Comparison of ENCODE assay signal across 10 mouse cellular contexts in genomic region chr12:82616486-82616812, GRCm38 (mm10). TPM values are rescaled to one million over a fixed set of nuclear protein-coding genes. Genes with fewer than 3 reads are reported as not detected.
DNase-seq lines count a peak whose midpoint lies in the region; ATAC-seq and TF ChIP-seq lines count a peak whose summit lies in the region.
"Had no signal": no experiment of that assay in that cellular context is flagged by ENCODE, and none has a peak within 500 bp of the region (broad histone marks: within the 10 kb centered on the region; RNA-seq: fewer than 3 reads in every experiment).

No protein-coding gene starts in this region.

- H3K27ac ChIP-seq in heart, embryonic 12.5 days (ENCODE audit: poor library complexity, severe bottlenecking): no peak overlapping the region
- no peak overlapping the region for H3K27ac ChIP-seq in liver, embryonic 11.5 days (ENCODE audit: low read depth, low read length)
- H3K27ac ChIP-seq in stomach, embryonic 15.5 days: no peak overlapping the region

- no peaks in the 10 kb centered on the region for H3K36me3 ChIP-seq in E14TG2a.4 (ENCODE audit: insufficient read depth, low read length)
- H3K36me3 ChIP-seq in heart, embryonic 12.5 days: no peaks in the 10 kb centered on the region
- no peaks in the 10 kb centered on the region for H3K36me3 ChIP-seq in liver, embryonic 11.5 days (ENCODE audit: control insufficient read depth, insufficient read depth, low read length)
- no peaks in the 10 kb centered on the region for H3K36me3 ChIP-seq in stomach, embryonic 15.5 days

- intact Hi-C loops in left cerebral cortex, postnatal 36 days (cut with DNase I): loop anchor here (10.0 kb wide), 3 partner anchors 112 to 328 kb away; no protein-coding TSS in a partner anchor

- peaks cover 61% of the 10 kb centered on the region for H3K27me3 ChIP-seq in E14TG2a.4 (ENCODE audit: insufficient read depth, low read length)
- H3K27me3 ChIP-seq in heart, embryonic 12.5 days (replicated peaks): no peaks in the 10 kb centered on the region; the same call in none of the 2 replicates
- peaks cover 41% of the 10 kb centered on the region for H3K27me3 ChIP-seq in liver, embryonic 11.5 days (replicated peaks; ENCODE audit: control insufficient read depth, insufficient read depth, low read length)
- peaks cover 28% of the 10 kb centered on the region; the same call in 1 of the 2 replicates for H3K27me3 ChIP-seq in stomach, embryonic 15.5 days (replicated peaks)

- H3K4me1 ChIP-seq in E14TG2a.4 (replicated peaks; ENCODE audit: low read depth, low read length): peaks cover 17% of the 10 kb centered on the region
- H3K4me1 ChIP-seq in heart, embryonic 12.5 days (replicated peaks): peaks cover 17% of the 10 kb centered on the region
- no peaks in the 10 kb centered on the region; the same call in 1 of the 2 replicates for H3K4me1 ChIP-seq in liver, embryonic 11.5 days (replicated peaks; ENCODE audit: control insufficient read depth, insufficient read depth, low read length)
- H3K4me1 ChIP-seq in stomach, embryonic 15.5 days: 0 out of 2 replicates have a peak, but pooled peaks cover 3% of the 10 kb centered on the region
- H3K4me1 ChIP-seq: megakaryocyte, embryonic 14.5 days had no signal

- 3% methylated on average over 19 of the region's 19 CpGs for WGBS in heart, embryonic 12.5 days
- 3% methylated on average over 19 of the region's 19 CpGs for WGBS in liver, embryonic 11.5 days
- WGBS in stomach, embryonic 15.5 days: 2% methylated on average over 19 of the region's 19 CpGs

- peak overlapping the region; percentile 82 for H3K4me3 ChIP-seq in E14TG2a.4 (replicated peaks; ENCODE audit: low read length)
- peak overlapping the region; percentile 83 for H3K4me3 ChIP-seq in heart, embryonic 12.5 days
- H3K4me3 ChIP-seq in liver, embryonic 11.5 days (ENCODE audit: low read depth, low read length): peak overlapping the region; percentile 55
- H3K4me3 ChIP-seq in stomach, embryonic 15.5 days (replicated peaks): peak overlapping the region; percentile 58
- H3K4me3 ChIP-seq: megakaryocyte, embryonic 14.5 days had no signal

- H3K9ac ChIP-seq in heart, embryonic 12.5 days: peak overlapping the region; percentile 61
- H3K9ac ChIP-seq in liver, embryonic 11.5 days (ENCODE audit: low read depth, low read length): no peak overlapping the region
- no peak overlapping the region for H3K9ac ChIP-seq in stomach, embryonic 15.5 days

- H3K4me2 ChIP-seq in heart, embryonic 12.5 days: peak overlapping the region; percentile 91
- peak overlapping the region; percentile 74 for H3K4me2 ChIP-seq in liver, embryonic 11.5 days
- peak overlapping the region; percentile 98 for H3K4me2 ChIP-seq in stomach, embryonic 15.5 days

- TF ChIP-seq CTCF in E14TG2a.4 (conservative IDR thresholded peaks at IDR 0.05; ENCODE audit: low read length): no peak

- no peak for ATAC-seq in heart, embryonic 12.5 days (ENCODE audit: insufficient number of reproducible peaks, low FRiP score)
- ATAC-seq in liver, embryonic 11.5 days (replicated peaks; ENCODE audit: low FRiP score): no peak
- ATAC-seq in stomach, embryonic 15.5 days (ENCODE audit: insufficient read depth, low FRiP score, low read depth): peak; percentile 16; the same call in 1 of the 2 replicates

- DNase-seq in cerebellum, postnatal 10 days: peak; percentile 31 to 59
- no peak for DNase-seq in cerebellum, postnatal 14 days
- peak; percentile 46 for DNase-seq in liver, embryonic 11.5 days (ENCODE audit: low spot score)
- DNase-seq in adrenal gland, adult 18-20 months (ENCODE audit: low spot score in 2 of 2): no peak
- no peak for DNase-seq in left cerebral cortex, postnatal 36 days (ENCODE audit: low spot score in 2 of 2)

- no peaks in the 10 kb centered on the region for H3K9me3 ChIP-seq in E14TG2a.4 (ENCODE audit: low read length)
- H3K9me3 ChIP-seq in heart, embryonic 12.5 days (replicated peaks): no peaks in the 10 kb centered on the region
- no peaks in the 10 kb centered on the region for H3K9me3 ChIP-seq in liver, embryonic 11.5 days (ENCODE audit: control insufficient read depth, low read length)
- H3K9me3 ChIP-seq in stomach, embryonic 15.5 days: no peaks in the 10 kb centered on the region

RNA-seq across cellular contexts. Expression of gene Rgs6, which starts 28.4 kb away (rescaled TPM):
- polyA plus RNA-seq in heart, embryonic 12.5 days (2016; fragmentation: Nextera tagmentation; extraction: Ambion mirVana): 15.2 and 17.7 TPM in 2 replicates
- 0.35 and 1.0 TPM in 2 replicates for polyA plus RNA-seq in liver, embryonic 11.5 days (2014; fragmentation: Nextera tagmentation; extraction: Ambion mirVana)
- polyA plus RNA-seq in stomach, embryonic 15.5 days (2015; fragmentation: Nextera tagmentation; extraction: Ambion mirVana): 1.6 and 2.0 TPM in 2 replicates
- 1 to 10 TPM in 1 of 2 experiments, under 1 TPM in 1; 0.50 to 1.2 TPM for total RNA-seq in adrenal gland, adult 18-20 months (2021)
- 10 to 100 TPM; 82.4 to 89.1 TPM for total RNA-seq in left cerebral cortex, postnatal 36 days (2021)
- total RNA-seq: common myeloid progenitor, adult 5-6 weeks had no signal

Comparison
In these comparisons a context has a peak if more than half of its experiments do, and no peak if none do; other contexts are left out.
1. DNase-seq: peak in cerebellum, postnatal 10 days (2 of 2) and liver, embryonic 11.5 days (single experiment); none in cerebellum, postnatal 14 days (0 of 2), adrenal gland, adult 18-20 months (0 of 2) and left cerebral cortex, postnatal 36 days (0 of 2).
2. Peak in every context shown above with its lines, with median percentiles within 50 percentile points of each other: H3K4me3 ChIP-seq and H3K4me2 ChIP-seq.